Mouse (Mus musculus) T-helper 1 cell (primary cell): Measurements from ENCODE around the gene Arl10.
"Not testable (repeated sequence)": the region's sequence is repeated elsewhere in the genome, so short reads cannot be mapped to it uniquely, and the experiment has no call there.

Experiments used
- in situ Hi-C: fragments of 300-600 bp; cut with MboI, MseI; formaldehyde crosslinking; loops from one replicate; pipeline ENCODE4 v1.15.1; 2025; ENCODE audit warnings: high pct_unique_total_duplicates

The Arl10 gene

GRCm38 (mm10) chr13:54582126-54582525 lies 7.3 kb downstream of the Arl10 start:
- in situ Hi-C loops = no loop called here

DNA sequence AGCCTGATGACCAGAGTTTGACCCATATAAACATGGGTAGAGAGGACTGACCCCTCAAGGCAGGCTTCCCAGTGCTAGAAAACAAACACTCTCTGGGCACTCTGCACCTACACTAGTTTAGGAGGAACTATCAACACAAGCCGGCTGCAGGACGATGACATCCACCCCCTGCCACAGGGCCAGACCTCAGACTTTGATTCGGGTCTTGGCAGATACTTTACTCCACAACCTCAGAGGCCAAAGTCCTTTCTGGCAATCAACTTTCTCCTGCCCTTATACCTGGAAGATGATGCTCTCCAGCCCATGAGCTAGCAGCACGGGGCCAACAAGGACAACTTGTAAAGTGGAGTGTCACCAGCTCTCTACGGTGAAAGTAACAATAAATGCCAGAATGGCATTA lies 8.0 kb downstream of the Arl10 start:
- in situ Hi-C loops = no loop called here

DNA sequence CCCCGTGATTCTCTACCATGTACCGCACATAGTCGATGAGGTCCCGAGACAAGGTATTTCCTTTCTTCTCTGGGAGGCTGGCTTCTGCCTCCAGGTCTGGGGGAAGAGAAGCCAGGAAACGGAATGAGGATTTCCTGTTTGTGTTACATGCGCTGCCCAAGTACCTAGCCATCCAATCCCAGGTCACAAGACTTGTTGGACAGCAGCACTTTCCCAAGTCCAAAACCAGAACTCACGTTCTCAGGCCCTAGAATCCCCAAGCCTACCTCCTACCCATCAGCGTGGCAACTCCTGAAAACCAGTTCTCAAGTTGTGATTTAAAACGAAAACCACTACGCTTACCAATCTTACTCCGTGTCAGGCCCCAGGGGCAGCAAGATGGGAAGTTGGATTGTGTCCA lies 11.0 kb downstream of the Arl10 start:
- in situ Hi-C loops = no loop called here

DNA sequence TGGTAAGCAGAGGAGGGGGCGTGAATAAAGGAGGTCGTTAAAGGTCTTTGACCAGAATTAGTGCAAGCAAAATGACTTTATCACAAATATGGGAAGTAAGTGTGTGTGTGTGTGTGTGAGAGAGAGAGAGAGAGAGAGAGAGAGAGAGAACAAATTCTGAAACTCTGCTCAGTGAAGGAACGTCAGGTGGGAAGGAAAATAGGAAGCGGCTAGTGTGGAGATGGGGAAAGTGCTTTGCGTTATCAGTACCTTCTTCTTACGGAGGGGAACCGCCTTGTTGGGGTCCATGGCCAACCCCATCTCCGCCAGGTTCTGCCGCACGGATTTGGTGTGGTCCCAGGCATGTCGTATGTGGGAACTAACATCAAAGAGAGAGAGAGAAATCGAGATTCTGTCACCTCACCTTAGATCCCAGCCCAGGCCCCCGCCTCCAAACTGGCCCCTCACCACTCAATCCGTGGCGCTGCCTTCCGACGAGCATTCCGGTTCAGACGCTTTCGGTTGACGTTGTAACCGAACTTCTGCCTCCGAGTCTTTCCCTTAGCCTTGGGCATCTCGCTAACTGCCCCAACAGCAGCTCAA lies 14.7 kb downstream of the Arl10 start:
- in situ Hi-C loops = no loop called here

DNA sequence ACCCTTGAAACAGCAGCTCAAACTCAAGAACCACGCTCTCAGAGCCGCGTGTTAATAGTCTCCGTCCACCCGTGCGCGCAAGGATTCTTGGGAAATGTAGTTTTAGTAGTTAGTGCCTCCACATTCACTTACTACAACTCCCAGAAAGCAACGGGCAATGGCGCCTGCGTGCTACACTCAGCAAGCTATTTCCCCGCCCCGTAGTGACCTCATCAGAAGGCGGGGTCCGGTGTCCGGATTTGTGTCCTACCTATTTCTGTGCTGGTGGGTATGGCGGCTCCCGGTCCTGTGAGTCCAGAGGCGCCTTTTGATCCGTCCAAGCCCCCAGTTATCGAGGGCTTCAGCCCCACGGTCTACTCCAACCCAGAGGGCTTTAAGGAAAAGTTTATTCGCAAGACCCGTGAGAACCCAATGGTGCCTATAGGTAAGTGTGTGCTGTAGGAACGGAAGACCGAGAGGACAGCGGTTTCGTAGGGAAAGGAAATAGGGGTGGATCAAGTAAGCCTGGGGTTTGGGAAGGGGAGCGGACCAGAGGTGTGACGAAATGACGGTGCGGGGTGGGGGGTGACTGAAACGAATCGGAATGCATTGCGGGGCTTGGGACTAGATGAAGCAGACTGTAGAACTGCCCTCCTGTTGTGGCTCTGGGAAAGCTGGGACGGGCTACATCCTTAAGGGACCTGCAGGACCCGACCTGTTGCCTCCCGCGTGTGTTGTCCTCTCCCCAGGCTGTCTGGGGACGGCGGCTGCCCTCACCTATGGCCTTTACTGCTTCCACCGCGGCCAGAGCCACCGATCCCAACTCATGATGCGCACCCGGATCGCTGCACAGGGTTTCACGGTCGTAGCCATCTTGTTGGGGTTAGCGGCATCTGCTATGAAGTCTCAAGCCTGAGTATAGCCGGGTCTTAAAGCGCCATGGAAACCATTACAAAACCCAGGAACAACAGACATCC lies 15.5 kb downstream of the Arl10 start, which contains the start of the genes Nop16 and Higd2a:
Gene Nop16, minus strand, starts transcription at position 95 of the 956 bp plus-strand sequence.
Gene Higd2a, plus strand, starts transcription at position 212 of the 956 bp plus-strand sequence.
- in situ Hi-C loops = no loop called here

- in situ Hi-C loops = no loop called here
Observed at GRCm38 (mm10) chr13:54591776-54592356, 17.1 kb downstream of the Arl10 start.

DNA sequence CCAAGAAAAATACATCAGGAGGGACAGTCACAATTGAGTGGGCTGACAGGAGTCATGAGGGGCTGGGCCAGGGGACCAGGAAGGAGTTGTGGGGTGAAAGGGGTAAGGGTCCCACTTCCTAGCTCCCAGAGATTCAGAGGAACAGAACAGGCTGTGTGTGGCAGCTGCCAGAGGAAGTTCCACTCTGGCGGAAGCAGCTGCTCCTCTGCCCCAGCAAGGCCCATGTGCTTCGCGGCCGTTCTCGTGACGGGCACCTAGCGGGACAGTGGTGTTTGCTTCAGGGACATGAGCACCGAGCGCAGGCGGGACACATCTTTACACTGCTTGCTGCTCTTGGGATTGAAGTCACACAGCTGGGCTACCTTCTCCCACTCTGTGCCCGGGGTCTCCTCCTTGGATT lies 18.8 kb downstream of the Arl10 start:
- in situ Hi-C loops = no loop called here

- in situ Hi-C loops = no loop called here
Observed at GRCm38 (mm10) chr13:54596107-54596690, 21.4 kb downstream of the Arl10 start.

DNA sequence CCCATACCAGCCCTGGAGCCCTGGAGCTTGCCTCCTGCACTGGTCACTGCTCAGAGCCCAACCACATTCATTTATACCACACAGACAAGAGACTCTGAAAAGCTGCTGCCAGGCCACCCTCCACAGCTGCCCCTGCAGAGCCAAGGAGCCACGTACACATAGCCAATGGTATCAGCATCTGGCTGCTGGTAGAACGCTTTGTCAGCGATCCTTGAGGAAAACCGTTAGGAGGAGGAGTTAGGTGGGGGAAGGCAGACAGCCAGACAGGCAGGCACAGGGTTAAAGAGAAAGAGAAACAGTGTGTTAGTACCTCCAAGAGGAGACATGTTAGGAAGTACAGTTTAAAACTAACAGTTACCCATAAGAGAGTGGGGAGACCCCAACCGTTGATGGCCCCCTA lies 22.1 kb downstream of the Arl10 start:
- in situ Hi-C loops = no loop called here

GRCm38 (mm10) chr13:54598622-54599143 lies 23.9 kb downstream of the Arl10 start:
- in situ Hi-C loops = no loop called here

- in situ Hi-C loops = no loop called here
Observed at GRCm38 (mm10) chr13:54602639-54603111, 27.9 kb downstream of the Arl10 start.

- in situ Hi-C loops = no loop called here
Observed at GRCm38 (mm10) chr13:54603501-54603900, 28.7 kb downstream of the Arl10 start.

DNA sequence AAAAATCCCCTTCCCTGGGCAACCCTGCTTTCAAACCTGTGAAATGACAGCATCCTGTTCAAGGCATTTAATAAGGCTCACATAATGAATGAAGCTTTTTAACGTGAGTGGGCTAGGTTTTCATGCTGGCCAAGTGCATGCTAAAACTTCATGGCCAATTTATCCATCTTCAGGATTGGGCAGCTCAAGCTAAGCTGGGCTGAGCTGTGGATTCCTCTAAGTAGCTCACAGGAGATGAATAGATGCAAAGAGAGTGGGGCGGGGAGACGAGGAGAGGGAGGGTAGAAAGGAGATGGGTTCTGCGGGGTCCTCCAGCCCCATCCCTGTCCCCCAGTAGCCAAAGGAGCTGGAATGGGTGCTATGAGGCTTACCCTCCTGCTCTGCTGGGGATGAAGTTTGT lies 29.4 kb downstream of the Arl10 start:
- in situ Hi-C loops = no loop called here

- in situ Hi-C loops = no loop called here
Observed at GRCm38 (mm10) chr13:54605426-54605825, 30.6 kb downstream of the Arl10 start.

DNA sequence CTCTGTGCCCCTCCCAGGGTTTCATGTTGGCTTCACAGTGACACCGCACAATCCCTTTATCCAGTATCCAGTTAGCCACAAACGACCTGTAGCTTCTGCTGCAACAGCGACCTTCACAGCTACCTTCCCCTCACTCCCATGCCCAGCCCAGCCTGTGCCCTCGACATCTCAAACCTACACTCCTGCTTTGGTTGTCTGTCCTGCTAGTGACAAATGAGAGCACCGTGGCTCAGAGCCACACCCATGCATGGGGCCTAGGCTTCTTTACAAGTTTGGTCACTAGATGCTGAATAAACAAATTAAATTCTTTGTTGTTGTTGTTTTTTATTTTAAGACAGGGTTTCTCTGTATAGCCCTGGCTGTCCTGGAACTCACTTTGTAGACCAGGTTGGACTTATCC lies 32.4 kb downstream of the Arl10 start:
- in situ Hi-C loops = no loop called here

GRCm38 (mm10) chr13:54608002-54608401 lies 33.2 kb downstream of the Arl10 start:
- in situ Hi-C loops = no loop called here

- in situ Hi-C loops = no loop called here
Observed at GRCm38 (mm10) chr13:54608666-54609065, 33.9 kb downstream of the Arl10 start.

- in situ Hi-C loops = no loop called here
Observed at GRCm38 (mm10) chr13:54609301-54609700, 34.5 kb downstream of the Arl10 start.

- in situ Hi-C loops = no loop called here
Observed at GRCm38 (mm10) chr13:54610613-54610971, 35.8 kb downstream of the Arl10 start.

GRCm38 (mm10) chr13:54610972-54611754 lies 36.3 kb downstream of the Arl10 start, which contains the start of gene Cltb:
Gene Cltb (minus strand): TSS chr13:54611344.
- in situ Hi-C loops = no loop called here

DNA sequence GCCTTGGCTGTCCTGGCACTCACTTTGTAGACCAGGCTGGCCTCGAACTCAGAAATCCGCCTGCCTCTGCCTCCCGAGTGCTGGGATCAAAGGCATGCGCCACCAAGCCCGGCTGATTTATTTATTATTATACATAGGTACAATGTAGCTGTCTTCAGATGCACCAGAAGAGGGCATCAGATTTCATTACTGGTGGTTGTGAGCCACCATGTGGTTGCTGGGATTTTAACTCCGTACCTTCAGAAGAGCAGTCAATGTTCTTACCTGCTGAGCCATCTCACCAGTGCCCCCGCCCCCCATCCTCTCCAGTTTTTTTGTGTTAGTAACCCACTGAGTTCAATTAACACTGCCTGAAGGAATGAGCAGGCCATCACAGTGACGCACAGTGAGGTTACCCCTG lies 38.3 kb downstream of the Arl10 start:
- in situ Hi-C loops = not testable (repeated sequence)
